Mouse (Mus musculus): ENCODE results near the gene Gga1. TPM values are rescaled to one million over a fixed set of nuclear protein-coding genes. Genes with fewer than 3 reads are reported as not detected.

The Gga1 gene
- total RNA-seq, 2 experiments from 2014 or later: 58.0 to 61.2 TPM

DNA sequence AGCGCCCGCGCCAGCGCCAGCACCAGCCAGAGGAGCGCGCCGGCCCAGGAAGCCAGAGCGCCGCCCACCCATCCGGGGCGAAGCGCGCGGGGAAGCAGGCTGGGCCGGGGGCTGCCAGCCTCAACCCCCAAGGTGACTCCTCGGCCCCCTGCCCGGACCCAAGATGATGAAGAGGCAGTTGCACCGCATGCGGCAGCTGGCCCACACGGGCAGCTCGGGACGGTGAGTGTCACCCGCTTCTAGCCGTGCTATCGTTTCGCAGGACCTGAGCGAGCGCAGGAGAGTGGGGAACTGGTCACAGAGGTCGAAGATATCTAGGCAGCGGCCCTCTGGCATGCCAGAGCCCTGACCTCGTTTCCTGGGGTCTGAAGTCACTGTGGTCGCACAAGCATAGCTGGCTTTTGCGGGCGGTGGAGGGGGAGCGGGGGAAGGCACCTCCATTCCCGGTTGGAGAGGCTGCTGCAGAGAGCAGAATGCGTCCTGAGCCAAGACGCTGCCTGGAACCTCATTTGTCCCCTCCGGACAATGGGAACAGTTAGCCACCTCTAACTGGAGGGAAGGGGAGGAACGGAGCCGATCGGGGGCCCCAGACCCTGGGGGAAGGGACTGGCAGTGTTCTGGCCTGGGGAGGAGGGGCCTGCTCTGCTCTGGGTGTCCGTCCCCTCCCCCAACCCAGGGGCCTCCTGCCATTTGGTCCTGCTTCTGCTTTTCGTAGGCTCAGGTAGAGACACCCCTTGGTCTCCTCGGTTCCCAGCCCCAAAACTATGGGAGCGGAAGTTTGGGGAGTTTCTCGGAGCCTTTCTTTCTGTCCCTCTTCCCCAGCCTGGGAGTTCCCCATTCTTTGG lies 23.0 kb downstream of the Gga1 start, which contains the start of gene Sh3bp1:
TSS of gene Sh3bp1 (plus strand) at position 29 of the 845 bp plus-strand sequence.
- intact Hi-C loops (cut with DNase I): loop anchor here (2.0 kb wide), 1 partner anchor 21 kb away; no protein-coding TSS in a partner anchor
- DNase-seq (ENCODE audit: low spot score in 2 of 2): peak; percentile 58 to 61

DNA sequence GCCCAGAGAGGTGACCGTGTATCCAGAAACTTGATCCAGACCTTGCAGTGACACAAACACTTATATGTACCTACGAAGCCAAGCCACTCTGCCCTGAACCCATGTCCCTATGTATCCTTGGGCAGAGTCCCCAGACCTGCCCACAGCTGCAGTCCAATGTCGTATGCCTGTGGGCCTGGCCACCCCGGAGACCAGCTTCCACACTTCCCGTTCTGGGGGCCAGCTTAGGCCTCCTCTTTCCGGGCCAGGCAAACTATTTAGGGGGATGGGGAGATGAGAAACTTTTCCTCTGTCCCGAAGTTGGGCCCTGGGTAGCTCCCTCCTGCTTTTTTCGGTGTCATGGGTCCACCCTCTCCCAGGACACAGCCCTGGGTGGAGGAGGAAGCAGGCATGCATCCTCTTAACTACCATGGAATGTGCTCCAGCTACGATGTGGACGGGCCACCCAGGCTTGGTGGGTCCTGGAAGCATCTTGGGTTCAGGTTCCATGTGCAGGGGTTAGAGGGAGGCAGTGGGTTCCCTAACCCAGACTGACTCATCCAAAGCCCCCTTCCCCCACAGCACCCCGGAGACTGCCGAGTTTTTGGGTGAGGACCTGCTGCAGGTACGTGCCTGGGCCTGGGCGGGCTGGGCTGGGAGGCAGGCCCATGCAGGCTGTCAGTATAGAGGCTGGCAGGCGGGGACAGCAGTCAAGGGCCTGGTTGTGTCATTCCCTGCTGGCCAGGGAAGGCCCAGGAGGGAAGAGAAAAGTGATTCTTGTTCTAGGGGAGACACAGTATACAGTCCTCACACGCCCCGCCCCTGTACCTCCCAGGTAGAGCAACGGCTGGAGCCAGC lies 23.8 kb downstream of the Gga1 start:
- no peak for DNase-seq (ENCODE audit: low spot score in 2 of 2)
- intact Hi-C loops (cut with DNase I): loop anchor here (2.0 kb wide), 1 partner anchor 22 kb away; no protein-coding TSS in a partner anchor

DNA sequence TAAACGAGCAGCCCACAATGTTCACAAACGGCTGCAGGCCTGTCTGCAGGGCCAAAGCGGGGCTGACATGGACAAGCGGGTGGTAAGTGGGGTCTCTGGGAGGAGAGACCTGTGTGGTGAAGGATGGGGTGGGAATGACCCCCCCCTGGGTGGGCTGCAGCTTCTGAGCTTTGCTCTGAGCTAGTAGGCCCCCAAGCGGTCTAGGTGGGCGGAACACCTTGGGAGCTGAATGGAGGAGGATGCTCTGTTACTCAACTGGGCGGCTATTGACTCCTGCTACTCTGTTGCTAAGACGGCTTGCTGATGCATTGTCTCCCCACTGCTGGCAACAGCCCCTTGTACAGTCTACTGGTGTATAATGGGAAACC lies 24.4 kb downstream of the Gga1 start:
- DNase-seq (ENCODE audit: low spot score in 2 of 2): no peak
- intact Hi-C loops (cut with DNase I): loop anchor here (2.0 kb wide), 1 partner anchor 23 kb away; no protein-coding TSS in a partner anchor

DNA sequence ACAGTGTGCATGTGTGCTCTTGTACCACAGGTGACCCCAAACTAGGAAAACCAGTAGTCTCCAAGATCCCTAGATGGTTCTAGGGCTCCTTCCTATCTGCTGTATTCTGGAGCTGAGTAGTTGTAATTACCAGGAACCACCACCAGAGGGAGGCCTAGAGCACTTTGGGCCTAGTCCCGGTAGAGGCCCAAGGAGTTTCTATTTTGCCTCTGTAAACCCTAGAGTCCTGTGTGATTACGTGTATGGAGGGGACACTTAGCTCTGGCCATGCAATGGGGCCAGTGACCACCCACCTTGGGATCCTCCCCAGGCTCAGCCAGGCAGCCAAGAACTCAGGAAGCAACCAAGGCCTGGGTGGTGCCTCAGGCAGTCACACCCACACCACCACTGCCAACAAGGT lies 26.3 kb downstream of the Gga1 start:
- intact Hi-C loops (cut with DNase I): no loop called here
- peak; percentile 82 to 83 for DNase-seq (ENCODE audit: low spot score in 2 of 2)

DNA sequence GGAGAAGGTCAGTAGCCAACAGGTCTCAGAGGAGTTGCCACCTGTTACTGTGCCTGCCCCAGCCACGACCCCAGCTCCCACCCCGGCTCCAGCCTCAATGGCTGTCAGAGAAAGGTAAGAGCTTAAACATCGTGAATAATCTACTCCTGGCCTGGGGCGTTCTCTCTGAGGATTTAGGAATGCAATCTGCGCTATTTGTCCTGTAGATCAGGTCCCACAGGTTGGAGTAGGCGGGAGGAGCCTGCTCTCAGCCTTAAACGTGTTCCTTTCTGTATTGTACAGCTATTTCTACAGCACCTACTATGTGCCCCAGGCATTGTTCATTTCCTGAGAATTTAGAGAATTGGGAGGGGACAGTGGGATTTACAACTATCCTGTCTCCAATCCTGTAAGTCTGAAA lies 31.4 kb downstream of the Gga1 start:
- intact Hi-C loops (cut with DNase I): no loop called here
- no peak for DNase-seq (ENCODE audit: low spot score in 2 of 2)

DNA sequence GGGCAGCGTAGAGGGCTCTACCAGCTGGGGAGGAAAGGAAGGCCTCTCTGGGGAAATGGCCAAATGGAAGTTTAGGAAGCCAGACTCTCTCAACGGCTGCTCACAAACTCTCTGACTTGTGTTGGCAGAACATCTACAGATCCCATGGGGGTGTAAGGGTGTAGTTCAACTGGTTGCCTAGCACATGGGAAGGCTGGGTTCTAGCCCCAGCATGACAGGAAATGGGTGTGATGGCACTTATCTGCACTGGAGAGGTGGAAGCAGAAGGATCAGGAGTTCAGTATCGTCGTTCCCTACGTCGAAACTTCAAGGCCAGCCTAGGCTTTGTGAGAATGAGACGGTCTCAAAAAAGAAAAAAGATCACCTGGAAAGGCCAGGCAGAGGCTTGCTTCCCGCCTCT lies 32.0 kb downstream of the Gga1 start:
- no peak for DNase-seq (ENCODE audit: low spot score in 2 of 2)
- intact Hi-C loops (cut with DNase I): no loop called here

DNA sequence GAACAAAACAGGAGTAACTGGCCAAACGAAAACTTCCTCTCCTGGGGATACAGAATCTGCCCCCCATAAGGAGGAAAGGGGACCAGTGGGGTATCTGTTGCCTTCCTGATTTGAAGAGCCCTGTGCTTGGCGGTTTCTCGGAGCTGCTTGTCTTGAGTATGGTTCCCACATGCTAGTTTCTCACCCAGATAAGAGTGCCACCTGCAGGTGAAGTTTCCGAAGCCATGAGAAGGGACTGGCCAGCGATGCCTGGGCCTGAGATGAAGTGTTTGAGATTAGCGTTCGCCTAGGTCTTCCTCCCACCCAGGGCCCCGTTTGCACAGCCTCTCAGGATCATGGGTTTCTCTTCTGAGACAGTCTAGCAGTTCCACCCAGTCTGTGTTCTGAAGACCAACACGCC lies 35.0 kb downstream of the Gga1 start:
- intact Hi-C loops (cut with DNase I): loop anchor here (1.0 kb wide), 1 partner anchor 35 kb away; the partner anchor contains the start of gene Gga1
- DNase-seq (ENCODE audit: low spot score in 2 of 2): peak in 1 of 2 experiments; percentile 40

DNA sequence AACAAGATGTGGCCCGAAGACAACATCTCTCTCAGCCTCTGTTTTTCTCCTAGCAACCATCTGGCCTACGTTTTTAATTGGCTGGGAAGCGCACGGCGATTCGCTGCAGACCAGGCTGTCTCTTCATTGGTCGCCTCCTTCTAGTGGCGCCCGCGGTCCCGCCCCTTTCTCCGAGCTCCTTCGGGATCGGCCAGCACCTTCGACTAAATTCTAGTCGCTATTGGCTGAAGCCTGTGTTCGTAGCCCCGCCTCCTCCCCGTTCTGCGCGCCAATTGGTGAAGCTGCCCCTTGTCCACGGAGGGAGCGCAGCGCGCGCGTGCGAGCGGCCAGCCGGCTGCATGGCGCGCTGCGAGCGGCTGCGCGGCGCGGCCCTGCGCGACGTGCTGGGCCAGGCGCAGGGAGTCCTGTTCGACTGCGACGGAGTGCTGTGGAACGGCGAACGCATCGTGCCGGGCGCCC lies 36.7 kb downstream of the Gga1 start, which contains the start of gene Pdxp:
TSS of gene Pdxp (plus strand) at position 288 of the 459 bp plus-strand sequence.
- intact Hi-C loops (cut with DNase I): no loop called here
- DNase-seq (ENCODE audit: low spot score in 2 of 2): peak; percentile 96 to 99

DNA sequence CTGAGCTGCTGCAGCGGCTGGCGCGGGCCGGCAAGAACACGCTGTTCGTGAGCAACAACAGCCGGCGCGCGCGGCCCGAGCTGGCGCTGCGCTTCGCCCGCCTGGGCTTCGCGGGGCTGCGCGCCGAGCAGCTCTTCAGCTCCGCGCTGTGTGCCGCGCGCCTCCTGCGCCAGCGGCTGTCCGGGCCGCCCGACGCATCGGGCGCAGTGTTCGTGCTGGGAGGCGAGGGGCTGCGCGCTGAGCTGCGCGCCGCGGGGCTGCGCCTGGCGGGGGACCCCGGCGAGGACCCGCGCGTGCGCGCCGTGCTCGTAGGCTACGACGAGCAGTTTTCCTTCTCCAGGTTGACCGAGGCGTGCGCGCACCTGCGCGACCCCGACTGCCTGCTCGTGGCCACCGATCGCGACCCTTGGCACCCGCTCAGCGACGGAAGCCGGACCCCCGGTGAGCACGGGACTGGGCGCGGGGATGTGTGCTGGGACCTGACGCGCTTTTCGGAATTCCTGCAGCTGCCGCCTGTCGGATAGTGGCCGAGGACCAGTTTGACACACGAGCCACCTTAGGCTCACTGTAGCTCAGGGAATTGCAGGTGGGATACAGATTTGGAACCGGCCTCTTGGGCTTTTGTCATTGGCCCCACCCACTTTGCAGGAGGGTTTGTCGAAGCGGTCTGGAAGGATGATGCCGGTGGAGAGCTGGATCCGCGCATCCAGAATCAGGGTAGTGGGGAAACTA lies 37.3 kb downstream of the Gga1 start:
- intact Hi-C loops (cut with DNase I): no loop called here
- DNase-seq (ENCODE audit: low spot score in 2 of 2): peak in 1 of 2 experiments; percentile 64

DNA sequence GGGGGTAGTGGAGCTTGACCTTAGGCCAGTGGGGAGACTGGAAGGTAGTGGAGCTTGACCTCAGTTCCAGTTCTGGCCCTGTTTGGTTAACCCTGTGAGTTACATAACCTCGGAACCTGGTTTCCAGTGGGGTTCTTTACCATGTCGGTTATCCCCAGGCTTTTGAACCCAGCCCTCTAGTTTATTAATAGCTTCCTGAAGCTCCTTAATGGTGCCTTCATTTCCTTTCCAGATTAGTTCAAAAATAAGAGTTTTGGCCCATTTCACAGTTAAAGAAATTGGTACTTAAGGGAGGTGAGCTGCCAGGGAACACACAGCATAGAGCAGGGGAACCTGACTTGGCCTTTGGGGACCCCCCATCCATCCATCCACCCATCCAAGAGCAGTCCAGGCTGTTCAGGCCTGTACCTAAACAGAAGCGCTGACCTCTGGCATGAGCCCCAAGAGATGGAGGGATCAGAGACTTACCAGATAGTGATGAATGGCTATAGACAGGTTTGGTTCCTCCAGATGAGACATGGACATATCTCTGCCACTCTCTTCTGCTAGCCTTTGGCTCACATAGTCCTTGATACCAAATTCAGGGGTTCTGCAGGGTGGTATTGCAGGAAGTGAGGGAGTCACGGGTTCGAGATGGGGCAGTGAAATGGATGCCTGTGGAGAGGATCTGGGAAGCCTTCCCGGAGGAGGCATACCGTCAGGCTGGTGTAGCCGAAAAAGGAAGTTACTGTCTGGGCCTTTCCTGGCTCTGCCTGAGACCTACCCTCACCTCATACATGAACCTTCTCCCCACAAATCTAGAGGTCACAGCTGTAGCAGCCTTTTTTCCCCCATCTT lies 38.1 kb downstream of the Gga1 start:
- intact Hi-C loops (cut with DNase I): loop anchor here (1.0 to 5.0 kb wide), 2 partner anchors 27 to 157 kb away; no protein-coding TSS in a partner anchor

DNA sequence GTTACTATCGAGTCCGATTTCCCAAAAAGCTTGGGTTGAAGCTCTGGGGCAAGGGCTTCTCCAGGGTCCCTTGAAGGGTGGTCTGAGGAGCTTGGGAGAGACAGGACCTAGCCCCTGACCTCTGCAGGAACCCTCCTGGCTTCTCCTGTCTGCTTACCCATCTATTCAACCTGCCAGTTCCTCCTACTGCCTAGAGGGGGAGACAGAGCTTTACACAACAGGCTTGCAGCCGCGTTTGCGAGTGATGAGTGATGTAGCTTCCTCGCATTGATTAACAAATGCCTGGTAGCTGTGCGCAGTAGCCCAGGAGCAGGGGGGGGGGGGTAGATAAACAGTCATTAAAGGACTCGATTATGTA lies 38.6 kb downstream of the Gga1 start:
- intact Hi-C loops (cut with DNase I): loop anchor here (1.0 to 5.0 kb wide), 2 partner anchors 27 to 157 kb away; no protein-coding TSS in a partner anchor
- DNase-seq (ENCODE audit: low spot score in 2 of 2): peak; percentile 77 to 90

More for the DNA sequence above, 38.1 kb downstream of the Gga1 start:
- DNase-seq (ENCODE audit: low spot score in 2 of 2): no peak

DNA sequence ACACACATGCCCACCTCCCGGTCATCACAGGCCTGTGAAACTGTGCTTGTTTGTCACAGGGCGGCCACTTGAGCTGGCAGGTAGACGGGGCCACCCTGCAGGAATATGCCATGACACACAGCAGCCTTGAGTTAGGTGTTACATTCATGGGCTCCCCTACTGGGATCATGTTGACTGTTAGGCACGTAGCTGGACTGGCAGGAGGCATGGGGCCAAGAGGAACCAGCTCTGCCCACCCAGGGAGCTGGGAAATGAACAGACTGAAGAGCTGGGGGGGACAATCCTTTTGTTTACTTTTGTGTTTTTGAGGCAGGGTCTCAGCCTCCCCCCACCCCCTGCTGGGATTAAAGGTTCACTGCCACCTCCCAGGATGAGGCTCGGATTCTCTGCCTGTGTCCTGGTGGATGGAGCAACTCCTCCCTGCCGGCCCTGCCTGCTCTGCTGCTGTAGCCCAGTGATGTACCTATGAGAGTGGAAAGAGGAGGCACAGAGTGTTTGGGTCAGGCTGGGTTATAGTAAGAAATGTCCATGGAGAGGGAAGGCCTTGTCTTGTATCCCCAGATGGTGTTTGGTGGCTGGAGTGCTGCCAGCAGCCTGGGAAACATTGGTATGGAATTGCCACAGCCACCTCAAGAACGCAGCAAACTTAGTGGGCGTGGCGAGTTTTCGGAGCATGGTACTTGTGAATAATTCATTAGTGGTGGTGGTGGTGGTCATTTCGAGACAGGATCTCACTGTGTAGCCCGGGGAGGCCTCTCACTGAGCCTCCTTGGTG lies 39.2 kb downstream of the Gga1 start:
- intact Hi-C loops (cut with DNase I): loop anchor here (5.0 kb wide), 1 partner anchor 156 kb away; no protein-coding TSS in a partner anchor
- DNase-seq (ENCODE audit: low spot score in 2 of 2): peak in 1 of 2 experiments; percentile 57

DNA sequence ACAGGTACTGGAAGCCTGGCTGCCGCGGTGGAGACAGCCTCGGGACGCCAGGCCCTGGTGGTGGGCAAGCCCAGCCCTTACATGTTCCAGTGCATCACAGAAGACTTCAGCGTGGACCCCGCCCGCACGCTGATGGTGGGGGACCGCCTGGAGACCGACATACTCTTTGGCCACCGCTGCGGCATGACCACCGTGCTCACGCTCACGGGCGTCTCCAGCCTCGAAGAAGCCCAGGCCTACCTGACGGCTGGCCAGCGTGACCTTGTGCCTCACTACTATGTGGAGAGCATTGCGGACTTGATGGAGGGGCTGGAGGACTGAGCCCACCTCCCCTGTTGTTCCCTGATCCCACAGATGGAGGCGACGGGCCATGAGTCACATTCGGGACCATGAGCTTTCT lies 41.1 kb downstream of the Gga1 start:
- intact Hi-C loops (cut with DNase I): loop anchor here (5.0 kb wide), 1 partner anchor 154 kb away; no protein-coding TSS in a partner anchor
- DNase-seq (ENCODE audit: low spot score in 2 of 2): no peak

DNA sequence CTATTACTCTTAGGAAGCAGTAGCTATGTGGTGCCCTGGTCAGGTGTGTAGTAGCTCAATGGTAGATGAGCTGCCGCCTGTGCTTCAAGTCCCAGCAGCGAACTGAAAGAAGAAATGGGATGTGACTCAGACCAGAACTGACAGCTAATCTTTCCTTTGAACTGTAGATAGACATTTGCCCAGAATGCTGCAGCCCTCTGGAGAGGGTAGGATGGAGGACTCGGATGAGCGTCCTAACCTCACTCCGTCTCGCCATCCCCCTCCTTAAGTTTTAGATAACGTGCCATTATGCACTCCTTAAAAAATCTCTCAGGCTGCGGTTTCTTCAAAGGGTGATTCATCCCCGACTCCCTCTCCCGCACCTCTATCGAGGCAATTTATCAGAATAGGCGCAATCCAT lies 42.9 kb downstream of the Gga1 start:
- intact Hi-C loops (cut with DNase I): loop anchor here (5.0 kb wide), 1 partner anchor 152 kb away; no protein-coding TSS in a partner anchor
- no peak for DNase-seq (ENCODE audit: low spot score in 2 of 2)

DNA sequence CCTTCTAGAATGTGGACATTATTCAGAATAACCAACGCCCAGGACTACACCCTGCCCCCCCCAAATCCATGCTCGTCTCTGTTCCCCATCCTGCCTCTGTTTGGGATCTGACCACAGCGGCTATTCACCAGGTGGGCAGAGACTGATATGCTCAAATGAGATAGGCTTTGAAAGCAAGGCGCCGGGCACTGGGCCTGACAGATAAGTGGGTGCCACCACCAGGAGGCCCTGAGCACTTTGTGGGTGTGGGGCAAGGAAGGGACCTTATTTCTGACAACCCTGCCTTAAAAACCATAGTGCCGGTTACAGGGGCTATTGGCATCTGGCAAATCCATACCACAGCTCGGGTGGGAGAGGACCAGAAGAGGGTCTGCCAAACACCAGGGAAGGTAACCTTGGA lies 45.7 kb downstream of the Gga1 start:
- intact Hi-C loops (cut with DNase I): no loop called here

DNA sequence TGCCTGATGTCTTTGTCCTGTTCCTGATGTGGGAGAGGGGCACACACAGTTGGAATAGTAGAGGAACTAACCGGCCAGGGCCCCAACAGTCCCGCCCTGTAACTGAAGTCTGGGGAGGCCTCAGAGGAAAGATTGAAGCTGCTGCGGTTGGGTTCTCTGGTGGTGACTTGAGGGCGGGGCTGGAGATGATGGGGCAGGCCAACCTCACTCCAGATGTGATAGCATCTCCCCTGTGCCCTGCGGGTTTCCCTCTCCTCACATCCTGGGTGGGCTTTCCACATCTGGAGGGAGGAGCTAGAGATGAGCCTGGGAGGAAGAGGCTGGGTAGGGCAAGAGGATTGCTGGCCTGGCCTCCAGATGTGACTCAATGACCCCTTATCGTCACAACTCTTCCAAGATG lies 46.6 kb downstream of the Gga1 start:
- DNase-seq (ENCODE audit: low spot score in 2 of 2): no peak
- intact Hi-C loops (cut with DNase I): no loop called here

More for the DNA sequence above, 45.7 kb downstream of the Gga1 start:
- no peak for DNase-seq (ENCODE audit: low spot score in 2 of 2)

DNA sequence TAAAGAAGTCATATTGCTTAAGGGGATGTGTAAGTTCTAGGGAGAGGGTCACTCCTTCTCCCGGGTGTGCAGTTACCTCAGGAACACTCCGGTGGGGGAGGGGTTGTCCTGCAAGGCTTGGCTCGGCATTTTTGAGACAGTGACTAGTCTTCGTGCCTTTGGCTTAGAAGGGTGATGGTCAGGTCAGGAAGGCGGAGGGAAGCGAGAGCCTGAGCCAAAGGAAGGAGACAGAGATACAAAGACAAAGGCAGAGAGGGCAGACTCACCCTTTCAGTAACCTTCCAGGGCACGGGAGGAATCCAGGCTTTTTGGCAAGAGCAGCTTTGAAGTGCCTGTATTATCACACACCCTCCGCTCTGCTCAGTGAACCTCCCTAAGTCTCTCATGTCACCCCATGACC lies 48.1 kb downstream of the Gga1 start:
- DNase-seq (ENCODE audit: low spot score in 2 of 2): no peak
- intact Hi-C loops (cut with DNase I): no loop called here

Data from left cerebral cortex, postnatal 25 days (tissue).